Mouse (Mus musculus) lung, postnatal 0 days (tissue): ENCODE results near the gene Shroom2.

Experiments
- CTCF ChIP-seq: IDR thresholded peaks from 2 replicates; pipeline ENCODE4 v1.5.1; 2016; ENCODE audit warnings: antibody characterized with exemption, mild to moderate bottlenecking
- EP300 ChIP-seq: IDR thresholded peaks from 2 replicates; pipeline ENCODE4 v1.6.1; 2016; ENCODE audit warnings: antibody characterized with exemption, mild to moderate bottlenecking, control low read depth

DNA sequence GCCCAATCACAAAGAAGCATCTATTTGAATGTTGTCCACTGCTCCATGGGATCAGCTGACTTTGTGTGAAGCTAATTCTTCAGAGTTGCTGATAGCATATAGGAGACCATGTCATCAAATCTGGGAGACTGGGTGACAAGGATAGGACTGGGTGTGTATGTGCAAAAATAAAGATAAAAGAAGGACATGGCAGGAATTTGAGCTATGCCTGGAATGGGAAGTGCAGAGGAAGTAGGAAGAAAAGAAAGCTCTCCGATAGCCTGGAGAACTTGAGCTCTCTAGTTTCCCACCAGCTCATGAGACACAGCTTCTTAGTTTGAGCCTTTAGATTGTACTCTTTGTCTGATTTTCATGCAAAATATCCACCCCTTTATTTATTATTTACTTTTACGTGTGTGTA lies 19.3 kb upstream of the Shroom2 start:
- no peak for TF ChIP-seq CTCF
- no peak for TF ChIP-seq EP300
